Mouse (Mus musculus): ENCODE measurements around the gene Armt1. TPM values are rescaled to one million over a fixed set of nuclear protein-coding genes. Genes with fewer than 3 reads are reported as not detected.

Armt1 gene
- total RNA-seq, 2 experiments from 2014 or later = 19.5 to 22.0 TPM

Other genes with a start within 250 kb of the Armt1 start
- 10 to 100 TPM; 13.2 to 15.1 TPM for gene Akap12, start 166.1 kb upstream of the Armt1 start, total RNA-seq (2021)
- gene Zbtb2, start 44.4 kb upstream of the Armt1 start, total RNA-seq (2021) = 10 to 100 TPM in 1 of 2 experiments, 1 to 10 TPM in 1; 9.8 to 10.5 TPM
- 10 to 100 TPM; 36.3 to 44.6 TPM for gene Rmnd1, start 79 bp upstream of the Armt1 start, total RNA-seq (2021)
- under 1 TPM; 0.25 to 0.46 TPM for gene Ccdc170, start 50.0 kb downstream of the Armt1 start, total RNA-seq (2021)
- 1 to 10 TPM; 3.2 to 3.9 TPM for gene Esr1, start 179.1 kb downstream of the Armt1 start, total RNA-seq (2021)

Data from left cerebral cortex, postnatal 25 days (tissue).